Mouse (Mus musculus) left cerebral cortex, postnatal 14 days (tissue): ENCODE data around the gene Olfr332. TPM values are rescaled to one million over a fixed set of nuclear protein-coding genes. Genes with fewer than 3 reads are reported as not detected.
"Not testable (repeated sequence)": the region's sequence is repeated elsewhere in the genome, so short reads cannot be mapped to it uniquely, and the experiment has no call there.

Source experiments
- DNase-seq, 2 experiments: peaks; one replicate each; pipeline ENCODE4 v3.0.0; 2021 to 2022; ENCODE audit warnings: low spot score in 2 of 2, mixed read lengths in 1 of 2
- intact Hi-C: fragments of 180-260 bp; cut with DNase I; formaldehyde crosslinking; loops from one replicate; pipeline ENCODE4 v1.15.1; 2025
- long read RNA-seq, 2 experiments: library from polyadenylated mRNA; stranded (forward); transcript quantifications; one replicate each; pipeline ENCODE4 v2.0.0; 2021
- total RNA-seq, 2 experiments: library from RNA; stranded (reverse); gene quantifications; 2 replicates each; pipeline ENCODE4 v1.2.3; 2021

Olfr332 gene
- not detected for total RNA-seq
- long read RNA-seq, experiment 1 = 0 reads
- long read RNA-seq, experiment 2 = 0 reads

DNA sequence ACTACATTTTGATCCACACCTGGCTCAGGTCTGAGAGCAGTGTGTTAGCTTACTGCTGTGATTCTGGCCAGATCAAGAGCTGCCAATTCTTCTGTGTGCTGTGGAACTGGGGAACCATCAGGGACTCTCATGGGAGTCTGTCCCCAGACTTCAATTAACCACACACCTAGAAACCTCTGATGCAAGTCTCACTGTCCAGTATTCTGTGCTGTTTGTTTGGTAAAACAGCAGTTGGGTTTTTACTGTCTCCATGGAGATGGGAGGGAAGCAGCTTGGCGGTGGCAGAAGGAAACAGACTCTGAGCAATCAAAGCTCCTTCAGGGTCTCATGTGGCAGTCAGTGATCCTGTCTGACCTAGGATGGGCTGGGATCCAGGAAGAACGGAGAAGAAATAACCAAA lies at the start of gene Olfr332:
Gene Olfr332 (minus strand): TSS at position 101 of the 400 bp plus-strand sequence.
- DNase-seq = no peak
- intact Hi-C loops = loop anchor here (10.0 kb wide), 1 partner anchor 308 kb away; no protein-coding TSS in a partner anchor

GRCm38 (mm10) chr11:58534736-58535135 lies 42.4 kb upstream of the Olfr332 start, which contains the start of gene Olfr330:
TSS of gene Olfr330 (minus strand) at chr11:58534836.
- DNase-seq, intact Hi-C loops: not testable (repeated sequence)

DNA sequence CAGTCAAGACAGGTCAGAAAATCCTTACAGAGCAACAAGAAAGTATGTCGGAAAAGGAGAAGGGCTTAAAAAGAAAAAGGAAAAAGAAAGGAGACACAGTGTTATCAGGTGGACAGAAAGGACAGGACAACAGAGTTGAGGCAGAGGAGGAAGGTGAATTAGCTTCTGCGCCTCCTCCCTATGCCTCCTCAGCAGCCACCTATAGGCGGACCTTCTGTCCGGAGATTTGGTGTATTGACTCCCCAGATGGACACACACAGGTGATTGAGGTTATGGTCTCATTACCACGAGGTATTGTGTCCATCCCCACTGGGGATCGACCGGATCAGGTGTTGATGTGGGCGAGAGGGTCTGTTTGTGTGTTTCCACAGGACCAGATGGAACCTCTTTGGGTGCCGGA lies 27.4 kb upstream of the Olfr332 start:
- intact Hi-C loops = not testable (repeated sequence)
- peak; percentile 2 to 11 for DNase-seq

GRCm38 (mm10) chr11:58518916-58519315 lies 26.6 kb upstream of the Olfr332 start:
- DNase-seq = peak; percentile 70 to 75

DNA sequence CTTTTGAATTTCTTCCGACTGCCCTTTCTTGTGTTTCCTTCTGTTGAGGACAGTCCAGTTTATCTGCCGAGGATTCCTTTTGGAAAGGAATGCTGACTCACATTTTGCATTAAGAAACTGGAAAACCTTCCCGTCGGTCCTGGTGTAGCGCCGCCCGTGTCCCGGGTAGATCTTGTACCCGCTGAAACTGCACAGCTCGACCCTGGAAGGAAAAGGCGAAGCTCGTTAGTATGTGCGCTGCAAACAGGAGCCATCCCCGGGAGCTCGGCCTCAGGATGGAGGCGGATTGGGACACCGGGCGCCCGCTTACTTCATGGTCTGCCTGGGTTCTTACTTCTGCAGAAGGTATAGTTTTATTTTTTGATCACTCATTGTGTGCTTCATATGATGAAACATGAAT lies 16.7 kb upstream of the Olfr332 start:
- intact Hi-C loops, DNase-seq: not testable (repeated sequence)

More at GRCm38 (mm10) chr11:58518916-58519315, 26.6 kb upstream of the Olfr332 start:
- intact Hi-C loops = not testable (repeated sequence)

GRCm38 (mm10) chr11:58502472-58502871 lies 10.1 kb upstream of the Olfr332 start, which contains the start of gene Olfr331:
TSS of gene Olfr331 (minus strand) at chr11:58502572.
- DNase-seq, intact Hi-C loops: not testable (repeated sequence)

DNA sequence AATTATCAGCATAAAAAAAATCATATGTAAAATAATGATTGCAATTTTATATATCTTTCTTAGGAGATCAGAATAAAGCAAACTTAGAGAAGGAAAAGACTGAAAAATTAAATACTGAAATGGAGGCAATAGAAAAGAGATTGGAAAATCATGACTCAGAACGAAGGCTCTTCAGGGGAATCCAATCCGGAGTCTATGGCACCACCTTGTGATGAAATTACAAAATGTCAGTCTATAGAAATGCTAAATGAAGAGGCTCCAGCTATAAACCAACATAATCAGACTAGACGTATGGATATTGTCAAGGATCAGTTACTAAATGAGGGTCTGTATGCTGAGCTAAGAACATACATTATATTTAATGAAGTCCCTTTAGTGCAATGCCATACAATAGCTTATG lies 6.9 kb upstream of the Olfr332 start:
- intact Hi-C loops = loop anchor here (5.0 to 10.0 kb wide), 2 partner anchors 97 to 314 kb away; no protein-coding TSS in a partner anchor
- DNase-seq = peak; percentile 16 to 38

GRCm38 (mm10) chr11:58498761-58499160 lies 6.4 kb upstream of the Olfr332 start:
- DNase-seq = no peak
- intact Hi-C loops = loop anchor here (5.0 to 10.0 kb wide), 2 partner anchors 96 to 314 kb away; no protein-coding TSS in a partner anchor

DNA sequence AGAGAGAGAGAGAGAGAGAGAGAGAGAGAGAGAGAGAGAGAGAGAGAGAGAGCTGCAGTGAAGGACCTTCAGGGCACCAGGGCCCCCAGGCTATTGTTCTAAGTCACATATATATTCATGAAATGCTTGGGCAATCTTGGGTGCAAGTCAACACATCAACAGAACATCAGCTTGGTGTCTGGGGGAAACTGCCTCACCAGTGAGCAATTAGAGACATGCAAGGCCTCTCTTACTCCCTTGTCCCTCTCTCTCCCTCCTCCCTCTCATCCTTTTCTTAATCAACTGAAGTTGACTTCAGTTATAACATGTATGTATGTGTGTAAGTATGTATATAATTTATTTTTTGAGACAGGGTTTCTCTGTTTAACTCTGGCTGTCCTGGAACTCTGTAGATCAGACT lies 30.2 kb downstream of the Olfr332 start, which contains the start of gene Olfr30:
Gene Olfr30 (minus strand): TSS at position 101 of the 400 bp plus-strand sequence.
- no peak for DNase-seq

GRCm38 (mm10) chr11:58453592-58453991 lies 38.8 kb downstream of the Olfr332 start:
- no peak for DNase-seq
- intact Hi-C loops = no loop called here

More for the DNA sequence above, 30.2 kb downstream of the Olfr332 start, which contains the start of gene Olfr30:
- intact Hi-C loops = no loop called here

GRCm38 (mm10) chr11:58452759-58453158 lies 39.6 kb downstream of the Olfr332 start, which contains the start of gene Lypd9:
TSS of gene Lypd9 (minus strand) at chr11:58452923.
- DNase-seq = no peak
- intact Hi-C loops = no loop called here

Other genes with a start within 250 kb of the Olfr332 start
- gene 4930438A08Rik, start 217.8 kb downstream of the Olfr332 start, total RNA-seq = not detected
- 10 to 100 TPM; 20.0 to 21.3 TPM for gene Zfp692, start 185.5 kb downstream of the Olfr332 start, total RNA-seq
- 10 to 100 TPM; 48.6 to 52.7 TPM for gene Zfp672, start 162.2 kb downstream of the Olfr332 start, total RNA-seq
- gene Sh3bp5l, start 161.8 kb downstream of the Olfr332 start, total RNA-seq = 10 to 100 TPM; 54.1 to 59.7 TPM
- gene Lypd8, start 113.5 kb downstream of the Olfr332 start, total RNA-seq = not detected
- not detected for gene 1810065E05Rik, start 71.4 kb downstream of the Olfr332 start, total RNA-seq
- gene Gm12253, start 60.0 kb downstream of the Olfr332 start, total RNA-seq = not detected
- gene Lypd9, start 39.6 kb downstream of the Olfr332 start, total RNA-seq = not detected
- gene Olfr30, start 30.3 kb downstream of the Olfr332 start, total RNA-seq = not detected
- gene Olfr331, start 10.0 kb upstream of the Olfr332 start, total RNA-seq = not detected
- not detected for gene Olfr330, start 42.3 kb upstream of the Olfr332 start, total RNA-seq
- not detected for gene Olfr329-ps, start 53.9 kb upstream of the Olfr332 start, total RNA-seq
- under 1 TPM; 0.11 TPM for gene Olfr328, start 63.1 kb upstream of the Olfr332 start, total RNA-seq
- gene Olfr224, start 78.0 kb upstream of the Olfr332 start, total RNA-seq = not detected
- not detected for gene Olfr325, start 85.2 kb upstream of the Olfr332 start, total RNA-seq
- not detected for gene Olfr324, start 102.6 kb upstream of the Olfr332 start, total RNA-seq
- under 1 TPM in 1 of 2 experiments, not detected in 1; 0.42 TPM for gene 2210407C18Rik, start 123.5 kb upstream of the Olfr332 start, total RNA-seq
- gene Olfr323, start 137.9 kb upstream of the Olfr332 start, total RNA-seq = not detected
- gene Trim58, start 147.9 kb upstream of the Olfr332 start, total RNA-seq = under 1 TPM in 1 of 2 experiments, not detected in 1; 0.15 TPM
- gene Olfr322, start 166.2 kb upstream of the Olfr332 start, total RNA-seq = not detected
- not detected for gene Olfr320, start 188.5 kb upstream of the Olfr332 start, total RNA-seq
- gene Olfr319, start 206.6 kb upstream of the Olfr332 start, total RNA-seq = not detected
- gene Olfr318, start 231.5 kb upstream of the Olfr332 start, total RNA-seq = under 1 TPM in 1 of 2 experiments, not detected in 1; 0.13 TPM
- under 1 TPM in 1 of 2 experiments, not detected in 1; 0.15 TPM for gene Olfr317, start 246.7 kb upstream of the Olfr332 start, total RNA-seq